Mouse (Mus musculus) bone marrow, adult 2 months (tissue): ENCODE measurements around the gene Senp1. TPM values are rescaled to one million over a fixed set of nuclear protein-coding genes. Genes with fewer than 3 reads are reported as not detected.

Source experiments
- H3K27ac ChIP-seq: fragments of 200-500 bp; 2 replicates; pipeline ENCODE4 v1.5.1; 2012; ENCODE audit warnings: low read depth, mild to moderate bottlenecking, control low read depth, inconsistent platforms, low read length; ENCODE audit not compliant: control insufficient read depth, poor library complexity, insufficient read depth
- H3K4me1 ChIP-seq: fragments of 200-500 bp; 2 replicates; pipeline ENCODE4 v1.6.1; 2011; ENCODE audit warnings: low read length; ENCODE audit not compliant: control insufficient read depth, insufficient read depth
- H3K4me3 ChIP-seq: fragments of 200-500 bp; replicated peaks from 2 replicates; pipeline ENCODE3; 2011; ENCODE audit warnings: mild to moderate bottlenecking, low read depth, low read length, control low read depth; ENCODE audit not compliant: control insufficient read depth
- CTCF ChIP-seq: fragments of 200-500 bp; IDR thresholded peaks from 2 replicates; pipeline ENCODE4 v1.5.1; 2011; ENCODE audit warnings: low read length, control low read depth; ENCODE audit not compliant: control insufficient read depth, insufficient read depth
- POLR2A ChIP-seq: fragments of 200-500 bp; IDR thresholded peaks from 2 replicates; pipeline ENCODE4 v1.6.1; 2011; ENCODE audit warnings: low read depth, mild to moderate bottlenecking, control low read depth, low read length, borderline replicate concordance; ENCODE audit not compliant: control insufficient read depth
- WGBS: fragments of 180-500 bp; shearing (Covaris S2); methylation state at CpG from one replicate; pipeline ENCODE4 v1.1.7; 2018; 5-methylcytosine and 5-hydroxymethylcytosine counted together
- polyA plus RNA-seq: library from polyadenylated mRNA; stranded (reverse); fragments of >200 nt; gene quantifications from 2 replicates; pipeline ENCODE4 v1.2.4, GENCODE M21; 2011; ENCODE audit warnings: low replicate concordance; ENCODE audit not compliant: missing spikeins, insufficient read depth, insufficient read length

Gene Senp1
- polyA plus RNA-seq, 1 experiment: 23.1 TPM

DNA sequence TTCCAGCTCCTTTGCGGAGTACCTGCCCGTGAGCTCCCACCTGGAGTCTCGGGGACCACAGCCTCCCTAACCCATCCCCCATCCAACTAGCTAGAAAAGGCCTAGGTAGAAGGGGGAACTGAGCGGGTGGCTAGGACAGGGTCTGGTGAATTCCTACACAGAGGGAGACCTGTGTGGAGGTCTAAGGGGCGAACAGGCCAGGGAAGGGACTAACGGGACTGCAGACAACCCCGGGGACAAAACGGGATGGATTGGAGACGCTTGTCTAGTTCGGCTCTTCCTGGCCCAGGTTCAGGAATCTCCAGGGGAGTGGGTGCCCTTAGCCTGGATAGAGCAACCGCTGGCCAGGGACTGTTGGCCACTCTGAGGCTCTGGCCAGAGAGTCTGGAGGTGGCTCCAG, 88.4 kb downstream of the Senp1 start:
- Histone ChIP-seq H3K27ac (no peak overlapping the region), H3K4me3 (no peak overlapping the region), H3K4me1 (no peaks in the 10 kb centered on the region)
- TF ChIP-seq POLR2A (no peak), CTCF (no peak)
- WGBS: 13% methylated on average over 11 of the region's 11 CpGs

DNA sequence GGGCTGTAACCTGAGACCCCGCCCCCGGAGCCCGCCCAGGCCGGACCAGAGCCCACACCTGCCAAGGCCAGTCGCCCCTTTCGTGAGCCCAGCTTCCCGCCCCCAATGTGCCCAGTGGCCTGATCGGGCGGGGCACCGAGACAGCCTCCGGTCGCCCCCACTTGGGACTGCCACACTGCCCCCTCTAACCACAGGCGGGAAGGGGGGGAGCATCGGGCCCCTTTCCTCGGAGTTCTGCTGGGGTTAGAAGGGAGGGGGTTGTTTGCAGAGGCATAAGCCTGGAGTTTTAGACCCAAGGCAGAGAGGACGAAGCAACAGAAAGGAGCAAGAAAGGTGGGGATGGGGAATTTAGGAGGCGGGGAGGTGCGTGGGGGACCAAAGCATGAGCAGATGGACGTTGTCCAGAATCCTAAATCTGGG, 88.8 kb downstream of the Senp1 start:
- no peaks in the 10 kb centered on the region for H3K4me1 ChIP-seq
- H3K27ac ChIP-seq: no peak overlapping the region
- WGBS: 3% methylated on average over 19 of the region's 19 CpGs
- H3K4me3 ChIP-seq: no peak overlapping the region
- TF ChIP-seq POLR2A (no peak), CTCF (no peak)

DNA sequence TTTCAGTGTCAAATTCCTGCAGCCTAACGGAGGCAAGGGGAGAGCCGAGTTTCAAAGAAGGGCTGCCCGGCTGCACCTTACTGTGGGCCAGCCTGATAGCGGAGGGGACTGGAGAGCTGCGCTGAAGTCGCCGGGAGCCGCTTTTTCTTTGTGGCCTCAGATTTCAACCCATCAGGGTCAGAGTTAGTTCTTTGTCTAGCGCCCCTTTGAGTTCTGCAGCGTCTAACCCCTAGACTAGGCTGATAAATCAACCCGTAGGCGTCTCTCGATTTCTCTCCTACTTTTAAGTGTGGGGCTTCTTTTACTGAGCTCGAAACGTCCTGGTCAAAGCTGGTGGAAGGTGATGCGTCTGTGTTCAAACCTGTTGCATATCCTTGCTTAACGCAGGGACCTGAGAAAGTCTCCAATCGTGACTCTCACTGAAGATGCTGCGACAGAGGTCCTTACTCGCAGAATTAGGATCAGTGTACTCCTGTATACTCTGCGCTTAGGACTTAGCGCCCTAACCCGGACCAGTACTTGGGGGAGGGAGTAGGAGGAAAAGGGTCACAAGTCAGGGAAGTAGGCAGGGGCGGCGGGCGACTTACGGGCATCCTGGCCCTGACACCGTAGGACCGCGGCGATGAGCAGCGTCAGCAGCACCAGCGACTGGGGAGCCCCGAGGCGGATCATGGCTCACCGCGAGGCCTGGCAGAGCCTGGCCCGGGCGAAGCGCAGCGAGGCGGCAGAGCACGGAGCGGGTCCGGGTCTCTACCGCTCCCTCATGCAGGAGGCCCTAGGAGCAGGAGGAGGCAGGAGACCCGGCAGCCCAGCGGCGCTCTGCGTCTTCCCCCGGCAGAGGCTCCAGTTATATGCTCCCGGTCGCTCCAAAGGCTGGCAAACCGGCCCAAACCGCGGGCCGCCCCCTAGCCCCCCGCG, 89.5 kb downstream of the Senp1 start, which contains the start of gene Col2a1:
Gene Col2a1, minus strand, starts transcription at position 874 of the 918 bp plus-strand sequence.
- no peaks in the 10 kb centered on the region for H3K4me1 ChIP-seq
- TF ChIP-seq POLR2A (no peak), CTCF (no peak)
- no peak within 1 kb of the TSS for H3K4me3 ChIP-seq
- 2% methylated on average over 59 of the region's 59 CpGs for WGBS
- H3K27ac ChIP-seq: no peak within 1 kb of the TSS

DNA sequence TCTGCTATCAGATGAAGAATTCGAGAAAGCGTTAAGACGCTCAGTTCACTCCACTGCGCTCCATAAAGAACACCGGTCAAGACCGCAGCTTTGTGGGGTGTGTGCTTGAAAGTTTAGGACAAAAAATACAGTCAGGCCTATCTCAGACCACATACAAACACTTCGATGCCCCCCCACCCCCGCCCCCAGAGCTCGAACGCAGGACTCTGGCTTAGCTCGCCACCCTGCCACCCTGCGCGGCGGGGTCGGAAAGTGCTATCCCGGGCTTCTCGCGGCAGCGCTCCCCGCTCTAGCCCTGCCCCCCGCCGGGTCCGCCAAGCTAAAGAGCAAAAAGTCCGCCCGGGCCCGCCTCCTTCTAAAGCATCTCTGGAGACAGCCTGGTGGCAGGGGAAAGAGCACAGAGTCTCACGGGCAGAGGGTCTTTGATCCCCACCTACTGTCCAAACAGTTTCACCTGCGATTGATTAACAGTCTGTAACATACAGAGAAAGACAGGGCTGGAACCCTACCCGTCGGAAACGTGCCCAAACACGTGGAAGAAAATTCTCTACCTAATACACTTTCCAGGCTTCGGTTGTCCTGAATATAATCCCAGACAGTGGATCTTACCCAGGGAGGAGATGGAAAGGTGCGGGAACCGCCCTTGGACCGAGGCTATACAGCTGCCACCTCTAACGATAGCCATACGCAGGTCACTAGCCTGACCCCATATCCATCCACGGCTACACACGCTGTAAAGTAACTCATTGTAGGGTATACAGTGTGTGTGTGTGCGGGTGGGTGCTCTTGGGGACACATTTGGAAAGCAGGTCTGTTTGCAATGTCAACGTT, 90.3 kb downstream of the Senp1 start:
- Histone ChIP-seq H3K4me3 (no peak overlapping the region), H3K27ac (no peak overlapping the region), H3K4me1 (no peaks in the 10 kb centered on the region)
- 2% methylated on average over 42 of the region's 42 CpGs for WGBS
- TF ChIP-seq POLR2A (no peak), CTCF (no peak)

DNA sequence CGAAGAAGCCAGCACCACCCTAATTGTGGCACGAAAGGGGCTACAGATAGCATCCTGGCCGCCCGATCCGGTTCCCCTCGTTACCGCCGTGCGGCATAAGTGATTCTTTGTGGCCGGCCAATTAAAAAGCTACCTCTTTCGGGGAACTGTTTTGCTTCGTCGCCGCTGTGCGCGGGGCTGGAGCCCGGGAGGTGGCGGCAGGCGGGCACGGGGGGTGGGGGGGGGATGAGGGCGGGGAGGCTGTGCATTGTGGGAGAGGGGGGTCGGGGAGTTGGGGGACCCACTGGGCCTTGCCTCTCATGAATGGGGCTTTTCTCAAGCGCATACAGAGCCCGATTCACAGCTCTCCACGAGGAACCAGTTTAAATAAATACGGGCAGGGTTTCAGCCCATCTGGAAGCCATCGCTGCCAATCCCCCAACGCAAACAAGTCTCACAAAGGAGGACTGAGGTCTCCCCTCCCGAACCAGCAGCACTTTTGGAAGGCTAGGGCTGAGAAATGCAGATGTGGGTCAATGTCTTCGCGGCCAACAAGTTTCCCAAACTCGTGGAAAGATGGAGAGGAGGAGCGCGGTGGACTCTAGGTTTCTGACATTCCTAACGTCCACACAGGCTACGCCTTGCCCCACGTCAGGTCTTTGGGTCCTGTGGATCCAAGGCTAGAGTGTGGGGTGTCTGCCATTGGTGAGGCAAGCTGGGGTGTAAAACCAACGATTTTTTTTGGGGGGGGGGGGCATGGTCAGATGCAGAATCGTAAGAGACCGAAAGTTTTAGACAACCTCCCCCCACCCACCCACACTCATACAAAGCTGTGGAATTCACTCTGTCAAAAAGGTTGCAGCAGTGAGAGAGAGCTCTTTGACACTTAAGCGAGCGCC, 91.2 kb downstream of the Senp1 start:
- WGBS: 2% methylated on average over 42 of the region's 42 CpGs
- H3K27ac ChIP-seq: no peak overlapping the region
- H3K4me1 ChIP-seq: no peaks in the 10 kb centered on the region
- TF ChIP-seq POLR2A (no peak), CTCF (no peak)
- H3K4me3 ChIP-seq: no peak overlapping the region

DNA sequence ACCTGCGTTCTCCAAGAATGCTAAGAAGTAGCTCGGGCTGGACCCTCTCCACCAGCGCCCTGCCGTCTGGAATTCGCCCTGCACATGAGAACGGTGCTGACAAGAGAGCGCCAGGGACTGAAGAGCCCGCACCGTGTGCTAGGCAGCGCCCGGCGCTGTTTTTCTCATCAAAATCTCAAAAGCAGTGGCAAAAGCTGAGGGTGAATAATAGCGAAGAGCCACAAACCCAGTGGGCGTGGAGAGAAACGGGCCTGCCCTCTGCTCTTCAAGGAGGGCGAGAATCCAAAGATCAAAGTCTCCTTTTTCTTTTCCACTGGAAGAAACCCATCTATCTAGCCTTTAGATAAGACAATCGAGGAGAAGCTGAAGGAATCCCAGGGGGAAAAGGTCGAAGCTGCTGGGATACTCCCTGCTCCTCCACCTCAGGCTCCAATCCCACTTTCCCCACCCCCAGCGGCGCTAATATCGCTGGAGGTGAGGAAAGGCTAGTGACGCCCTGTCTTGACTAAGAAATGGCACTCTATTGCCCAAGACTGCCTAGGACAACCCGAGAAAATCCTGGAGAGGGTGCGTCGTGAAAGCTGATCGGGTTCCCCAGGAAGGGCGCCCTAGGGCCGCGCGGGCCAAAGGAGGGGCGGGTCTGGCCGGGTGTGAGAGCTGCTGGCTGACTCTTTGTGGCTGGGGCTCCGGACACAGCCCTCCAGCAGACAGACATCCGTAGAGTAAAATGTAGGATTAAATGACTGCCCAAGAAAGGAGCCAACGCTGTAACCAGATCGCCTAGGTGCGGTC, 92.0 kb downstream of the Senp1 start:
- TF ChIP-seq POLR2A: no peak
- no peak for TF ChIP-seq CTCF
- Histone ChIP-seq H3K4me3 (no peak overlapping the region), H3K4me1 (no peaks in the 10 kb centered on the region), H3K27ac (no peak overlapping the region; the same call in 1 of the 2 replicates)
- 2% methylated on average over 37 of the region's 37 CpGs for WGBS

DNA sequence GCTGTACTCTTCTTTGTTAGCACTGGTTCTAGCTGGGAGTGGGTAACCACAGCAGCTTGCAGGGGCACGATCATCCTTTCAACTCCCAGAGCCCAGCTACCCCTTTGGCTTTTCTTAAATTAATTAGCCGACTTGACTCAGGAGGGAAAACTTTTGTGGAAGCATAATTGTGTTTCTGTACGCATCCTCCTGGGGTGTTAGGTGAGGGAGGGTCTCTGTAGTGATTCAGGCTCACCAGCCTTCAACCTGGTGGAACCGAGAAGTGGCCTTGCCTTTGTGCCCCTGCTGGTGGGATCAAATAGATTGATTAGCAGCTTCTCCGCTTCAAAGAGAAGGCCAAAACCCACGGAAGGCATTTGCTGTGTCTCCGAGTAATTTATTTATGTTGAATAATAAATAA, 93.6 kb downstream of the Senp1 start:
- no peaks in the 10 kb centered on the region for H3K4me1 ChIP-seq
- H3K4me3 ChIP-seq: no peak overlapping the region
- TF ChIP-seq POLR2A (no peak), CTCF (no peak)
- no peak overlapping the region for H3K27ac ChIP-seq
- 14% methylated on average over 7 of the region's 7 CpGs for WGBS
